Mouse (Mus musculus): ENCODE measurements at regions not wholly inside any gene's neighbourhood (a gene's known extent, or its start where the extent isn't known, plus 50 kb on each side); places are given as distances from the start of the nearest gene placed in this dataset.

DNA sequence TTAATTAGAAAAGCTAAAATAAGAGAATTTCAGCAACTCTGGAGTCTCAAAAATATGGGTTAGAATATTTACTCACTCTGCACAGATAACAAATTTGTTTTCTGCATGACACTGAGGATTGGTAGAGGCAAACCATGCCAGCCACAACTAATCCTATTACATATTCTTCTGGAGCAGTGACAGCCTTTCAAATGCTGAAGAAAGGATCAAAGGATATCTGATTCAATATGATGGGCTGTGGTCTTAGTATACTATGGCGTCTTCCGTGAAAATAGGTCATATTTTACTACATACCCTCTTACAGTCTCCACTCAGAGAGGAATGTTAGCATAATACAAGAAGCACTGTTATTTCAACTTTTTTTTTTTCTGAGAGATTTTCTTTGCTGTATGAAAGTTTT is 1375.1 kb upstream of the Zeb2 start:
- intact Hi-C loops (cut with DNase I): no loop called here

DNA sequence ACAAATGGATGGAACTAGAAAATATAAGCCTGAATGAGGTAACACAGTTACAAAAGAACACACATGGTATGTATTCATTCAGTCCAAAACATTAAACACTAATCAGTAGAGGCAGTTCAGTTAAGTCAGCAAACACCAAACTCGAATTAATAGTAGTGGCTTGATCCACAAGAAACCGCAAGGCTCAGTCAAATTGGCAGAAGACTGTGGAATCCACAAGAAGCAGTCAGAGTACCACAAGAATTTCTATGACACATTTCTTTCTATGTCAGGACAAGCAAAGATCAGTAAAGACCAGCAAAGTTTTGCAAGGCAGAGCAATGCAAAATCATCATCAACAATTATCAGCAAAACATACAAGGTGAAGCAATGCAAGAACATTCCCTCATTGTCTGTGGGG is 1373.9 kb upstream of the Zeb2 start:
- no peak for DNase-seq
- intact Hi-C loops (cut with DNase I): no loop called here

More for the DNA sequence above, 1375.1 kb upstream of the Zeb2 start:
- DNase-seq: no peak

DNA sequence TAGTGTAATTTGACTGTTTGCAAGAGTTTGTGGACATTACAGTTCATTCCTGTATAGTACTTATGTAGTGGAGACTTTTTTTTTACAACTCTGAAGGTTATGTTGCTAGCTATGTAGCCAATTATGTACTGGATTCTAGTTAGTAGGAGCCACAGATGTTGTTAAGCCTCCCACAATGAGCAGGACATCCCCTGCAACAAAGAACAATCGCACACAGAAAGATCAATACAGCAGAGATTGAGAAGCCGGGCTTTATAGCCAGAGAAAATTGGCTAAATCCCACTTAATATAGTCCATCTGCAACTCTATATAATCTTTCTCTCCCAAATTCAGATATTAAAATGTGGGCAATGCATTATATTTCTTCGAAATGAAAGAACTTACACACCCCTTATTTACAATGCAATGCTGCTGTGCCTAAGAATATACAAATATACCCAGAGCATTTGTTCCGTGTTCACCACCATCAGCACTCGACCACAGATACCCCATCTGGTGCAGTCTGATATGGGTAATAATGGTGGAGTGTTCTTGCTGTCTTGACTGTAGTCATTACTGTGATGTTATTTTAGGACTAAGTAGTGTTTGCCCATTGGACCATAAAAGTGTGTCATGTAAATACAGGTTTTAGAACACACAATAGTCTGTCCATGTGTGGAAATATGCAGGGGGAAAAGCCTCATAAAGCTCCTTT is 1351.9 kb upstream of the Zeb2 start:
- intact Hi-C loops (cut with DNase I): no loop called here
- DNase-seq: no peak

DNA sequence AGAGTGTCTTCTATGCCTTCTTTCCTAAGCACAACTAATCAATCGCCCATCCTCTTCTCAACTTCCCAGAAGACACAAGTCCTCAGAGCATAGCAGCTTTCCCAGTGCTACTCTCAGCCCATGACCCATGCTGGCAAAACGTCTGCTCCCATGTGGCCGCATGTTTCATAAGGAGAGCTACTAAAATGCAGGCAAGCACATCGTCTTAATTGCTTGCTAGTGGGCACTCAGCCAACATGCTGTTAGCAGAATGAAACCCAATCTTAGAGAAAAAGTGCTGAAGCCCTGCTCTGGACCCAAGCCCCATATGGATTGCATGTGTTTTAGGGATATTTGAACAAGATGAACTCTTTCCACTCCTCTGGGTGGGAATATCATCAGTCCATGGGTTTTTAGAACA is 1348.2 kb upstream of the Zeb2 start:
- peak; percentile 35 to 38 for DNase-seq
- intact Hi-C loops (cut with DNase I): no loop called here

DNA sequence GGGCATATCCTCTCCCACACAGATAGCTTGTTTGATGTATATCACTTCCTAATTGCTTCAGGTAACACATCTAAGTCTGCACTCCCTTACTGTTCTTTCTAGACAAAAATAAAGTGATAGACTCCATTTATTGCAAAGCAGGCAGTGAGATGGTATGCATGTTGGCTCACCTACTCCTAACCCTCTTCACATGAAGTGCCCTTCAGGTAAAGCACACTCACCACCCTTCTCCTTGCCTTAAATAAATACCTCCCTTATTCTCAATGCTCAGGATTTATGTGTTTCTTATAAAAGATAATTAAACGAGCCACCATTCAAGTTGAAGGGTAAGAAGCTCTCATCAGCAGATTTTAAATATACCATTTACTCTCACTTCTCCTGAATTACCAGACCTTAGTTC is 1347.7 kb upstream of the Zeb2 start:
- DNase-seq: no peak
- intact Hi-C loops (cut with DNase I): no loop called here

DNA sequence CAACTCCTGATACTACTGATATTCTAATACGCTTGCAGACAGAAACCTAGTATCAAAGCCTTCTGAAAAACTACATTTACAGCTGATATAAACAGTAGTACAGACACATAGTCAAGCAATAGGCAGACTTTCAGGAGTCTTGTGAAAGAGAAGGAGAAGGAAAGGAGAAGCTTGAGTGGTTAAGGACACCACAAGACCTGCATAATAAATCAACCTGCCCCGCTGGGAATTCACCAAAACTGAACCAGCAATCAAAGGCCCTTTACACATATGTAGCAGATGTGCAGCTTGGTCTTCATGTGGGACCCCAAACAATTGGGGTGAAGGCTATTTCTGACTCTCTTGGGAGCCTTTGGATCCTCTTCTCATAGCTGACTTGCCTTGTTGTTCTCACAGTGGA is 1345.5 kb upstream of the Zeb2 start:
- intact Hi-C loops (cut with DNase I): no loop called here
- no peak for DNase-seq

DNA sequence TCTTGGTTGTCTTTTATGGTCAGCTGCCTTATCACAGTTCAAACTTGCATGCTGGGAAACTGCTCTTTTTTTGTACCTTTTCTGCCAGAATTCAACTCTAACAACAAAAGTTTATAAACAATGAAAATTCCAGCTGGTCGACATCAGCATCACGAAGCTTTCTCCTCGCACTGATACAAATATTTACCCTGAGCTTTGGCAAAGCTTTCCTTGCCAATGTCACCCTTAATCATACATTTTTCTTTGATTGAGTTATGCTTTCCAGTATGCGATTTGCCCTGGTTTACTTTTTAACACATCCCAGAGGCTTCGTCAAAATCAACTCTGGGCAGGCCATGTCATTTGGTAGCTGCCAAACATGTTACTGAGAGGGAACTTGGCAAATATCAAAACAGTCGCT is 1333.5 kb upstream of the Zeb2 start:
- DNase-seq: peak in 1 of 2 experiments; percentile 26
- intact Hi-C loops (cut with DNase I): no loop called here

DNA sequence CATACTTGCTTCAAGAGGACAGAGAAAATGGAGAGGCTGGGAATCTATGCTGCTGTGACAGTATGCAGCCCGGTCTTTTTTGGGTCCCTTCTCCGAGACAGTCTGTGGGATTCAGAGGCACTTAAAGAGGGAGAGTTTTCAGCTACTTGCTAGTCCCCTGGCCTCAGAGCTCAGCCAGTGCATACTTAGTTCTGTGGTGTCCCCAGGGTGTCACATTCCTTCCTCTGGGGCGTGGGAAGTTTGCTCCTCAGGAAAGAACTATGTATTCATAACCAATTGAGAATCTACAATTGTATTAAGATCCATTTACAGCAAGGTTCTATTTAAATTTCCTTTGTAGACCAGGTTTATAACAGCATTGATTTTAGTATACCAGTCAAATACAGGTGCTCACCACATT is 1328.1 kb upstream of the Zeb2 start:
- DNase-seq: peak; percentile 35 to 46
- intact Hi-C loops (cut with DNase I): loop anchor here (10.0 kb wide), 4 partner anchors 771 to 1891 kb away; no protein-coding TSS in a partner anchor

DNA sequence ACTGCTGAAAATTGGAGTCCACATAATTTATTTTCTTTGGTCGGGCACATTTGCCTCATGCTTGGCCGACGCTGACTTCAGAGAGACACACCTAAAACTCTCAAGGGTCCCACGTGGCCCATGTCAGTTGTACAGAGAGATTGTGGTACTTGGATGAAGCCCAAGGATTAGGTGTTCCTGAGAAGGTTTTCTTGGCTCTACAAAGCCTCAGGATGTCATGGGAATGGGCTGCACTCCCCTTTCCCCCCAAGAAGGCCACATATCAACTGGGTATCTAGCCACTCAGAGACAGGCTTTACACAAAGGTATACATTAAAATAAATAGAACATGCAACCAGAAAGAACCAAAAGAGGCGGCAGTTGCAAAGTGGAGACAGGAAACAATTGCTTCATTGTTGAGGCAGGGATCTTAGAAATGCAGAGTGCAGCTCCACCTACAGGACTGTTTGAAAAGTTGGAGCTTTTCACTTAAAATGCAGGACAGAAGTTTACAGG is 1326.5 kb upstream of the Zeb2 start:
- intact Hi-C loops (cut with DNase I): loop anchor here (2.0 to 10.0 kb wide), 6 partner anchors 769 to 1889 kb away; partner anchors contain the start of gene Zeb2
- peak; percentile 63 to 73 for DNase-seq

DNA sequence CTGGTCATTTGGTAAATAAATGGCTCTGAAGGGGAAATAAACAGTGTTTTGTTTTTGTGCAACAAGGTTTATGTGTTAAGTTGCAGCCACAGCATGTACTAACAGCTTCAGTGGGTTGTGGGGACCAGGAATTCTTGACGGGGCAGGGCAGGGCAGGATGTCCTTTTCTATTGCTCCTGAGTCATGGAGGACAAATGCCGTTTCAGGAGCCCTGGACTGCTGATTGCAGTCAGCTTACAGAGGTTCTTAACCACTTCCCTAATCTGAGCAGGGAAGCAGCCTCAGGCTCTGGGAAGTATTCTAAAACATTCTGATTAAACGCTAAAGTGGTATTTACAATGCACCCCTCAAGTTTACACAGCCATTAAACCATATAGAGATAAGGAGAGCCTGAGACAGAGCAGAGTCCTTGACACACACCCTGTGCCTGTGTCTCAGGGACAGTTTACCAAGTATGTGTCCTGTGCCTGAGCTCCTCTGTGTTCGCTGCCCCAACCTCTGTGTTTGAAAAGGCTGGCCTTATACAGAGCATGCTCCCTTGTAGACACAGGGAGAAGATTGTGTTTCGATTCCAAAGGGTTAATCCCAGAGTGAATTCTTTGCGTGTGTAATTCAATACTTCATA is 1326.0 kb upstream of the Zeb2 start:
- intact Hi-C loops (cut with DNase I): loop anchor here (2.0 to 10.0 kb wide), 6 partner anchors 768 to 1888 kb away; partner anchors contain the start of gene Zeb2

DNA sequence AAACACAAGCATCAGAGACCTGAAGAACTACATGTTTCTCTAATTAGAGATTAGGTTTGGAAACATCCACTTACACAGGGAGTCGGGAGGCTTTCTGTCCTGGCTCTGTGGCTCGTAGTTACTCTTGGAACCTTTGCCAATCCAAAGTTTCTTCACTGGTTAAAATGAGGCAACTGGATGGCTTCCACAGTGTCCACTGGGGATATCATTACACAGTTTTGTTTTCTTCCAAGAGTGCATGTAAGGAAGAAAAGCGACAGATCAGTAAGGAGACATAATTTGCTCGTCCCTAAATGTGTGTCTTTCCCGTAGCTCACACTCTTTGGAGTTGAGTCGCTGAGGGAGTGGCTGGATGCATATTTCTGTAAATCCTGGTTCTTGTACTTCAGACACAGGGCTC is 1325.4 kb upstream of the Zeb2 start:
- intact Hi-C loops (cut with DNase I): loop anchor here (2.0 to 10.0 kb wide), 6 partner anchors 768 to 1888 kb away; partner anchors contain the start of gene Zeb2
- DNase-seq: peak; percentile 58 to 64

More for the DNA sequence above, 1326.0 kb upstream of the Zeb2 start:
- peak; percentile 55 for DNase-seq

DNA sequence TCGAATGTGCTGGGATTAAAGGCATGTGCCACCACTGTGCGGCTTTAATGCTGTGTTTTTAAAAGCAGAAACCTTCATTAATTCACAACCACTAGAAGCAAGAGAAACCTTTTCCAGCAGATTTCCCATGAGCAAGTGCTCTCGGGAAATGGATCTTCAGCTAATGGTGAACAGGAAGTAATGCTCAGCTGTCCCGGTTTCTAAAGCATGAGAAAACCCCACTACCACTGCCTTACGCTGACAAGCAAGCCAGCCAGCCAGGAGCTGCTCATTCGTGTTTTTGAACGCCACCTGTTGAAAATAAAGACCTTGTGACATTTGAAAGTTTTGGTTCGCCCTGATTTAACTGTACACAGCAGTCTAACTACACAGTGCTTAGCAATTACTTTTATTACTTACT is 1324.7 kb upstream of the Zeb2 start:
- peak in 1 of 2 experiments; percentile 20 for DNase-seq

DNA sequence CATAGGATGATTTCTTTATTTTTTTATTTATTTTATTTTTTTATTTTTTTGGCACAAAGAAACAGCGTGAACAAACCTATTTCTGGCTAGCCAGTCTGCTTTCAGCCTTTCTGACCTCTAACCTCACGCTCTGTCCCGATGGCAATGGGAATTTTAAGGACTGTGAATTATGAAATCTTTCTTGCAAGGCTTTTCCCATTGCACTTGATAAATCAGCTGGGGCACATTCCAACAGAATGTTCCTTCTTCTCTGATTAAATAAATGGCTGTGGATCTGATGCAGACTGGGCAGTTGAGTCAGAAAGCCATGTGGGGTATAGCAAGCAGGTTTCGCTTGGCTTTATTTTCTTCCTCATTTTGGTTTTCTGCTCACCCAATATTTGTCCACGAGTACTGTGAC is 1324.2 kb upstream of the Zeb2 start:
- no peak for DNase-seq

More for the DNA sequence above, 1324.7 kb upstream of the Zeb2 start:
- intact Hi-C loops (cut with DNase I): loop anchor here (2.0 to 10.0 kb wide), 6 partner anchors 767 to 1887 kb away; partner anchors contain the start of gene Zeb2

DNA sequence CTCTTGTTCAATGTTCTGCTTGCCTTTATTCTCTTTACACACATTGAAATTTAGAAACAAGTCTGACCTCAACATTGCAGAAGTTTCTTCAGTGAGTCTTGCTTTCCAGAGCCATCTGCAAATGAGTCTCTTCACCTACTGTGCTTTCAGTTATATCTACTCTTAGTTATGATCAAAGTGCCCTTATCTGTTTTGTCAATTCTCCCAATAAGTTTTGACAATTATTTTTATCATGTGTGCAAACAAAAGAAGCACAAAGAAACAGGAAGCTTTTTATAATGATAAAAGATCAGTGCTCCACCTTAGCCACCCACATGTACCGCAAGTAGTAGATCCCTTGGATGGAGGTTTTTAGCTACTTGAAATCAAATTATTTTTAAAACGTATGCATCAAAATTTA is 1322.8 kb upstream of the Zeb2 start:
- intact Hi-C loops (cut with DNase I): loop anchor here (10.0 kb wide), 4 partner anchors 765 to 1885 kb away; no protein-coding TSS in a partner anchor

More for the DNA sequence above, 1324.2 kb upstream of the Zeb2 start:
- intact Hi-C loops (cut with DNase I): loop anchor here (10.0 kb wide), 4 partner anchors 767 to 1887 kb away; no protein-coding TSS in a partner anchor

DNA sequence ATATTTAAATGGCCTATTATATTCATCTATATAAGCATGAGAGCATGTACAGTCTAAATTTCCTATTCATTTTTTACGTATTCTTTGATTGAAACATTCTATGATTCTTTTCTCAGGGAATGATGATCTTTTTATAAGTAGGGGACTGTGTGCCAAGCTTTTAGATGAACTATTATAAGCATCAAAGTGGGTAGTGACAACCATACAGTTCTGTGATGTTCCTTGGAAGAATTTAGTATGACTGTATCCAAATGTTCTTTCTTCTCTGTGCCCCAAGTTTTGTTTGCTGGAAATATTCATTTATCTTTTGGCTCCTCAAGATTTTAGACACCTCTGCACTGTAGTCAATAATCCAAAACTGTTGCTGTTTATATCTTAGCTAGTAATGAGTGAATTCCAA is 1301.1 kb upstream of the Zeb2 start:
- no peak for DNase-seq
- intact Hi-C loops (cut with DNase I): no loop called here

More for the DNA sequence above, 1322.8 kb upstream of the Zeb2 start:
- DNase-seq: no peak

DNA sequence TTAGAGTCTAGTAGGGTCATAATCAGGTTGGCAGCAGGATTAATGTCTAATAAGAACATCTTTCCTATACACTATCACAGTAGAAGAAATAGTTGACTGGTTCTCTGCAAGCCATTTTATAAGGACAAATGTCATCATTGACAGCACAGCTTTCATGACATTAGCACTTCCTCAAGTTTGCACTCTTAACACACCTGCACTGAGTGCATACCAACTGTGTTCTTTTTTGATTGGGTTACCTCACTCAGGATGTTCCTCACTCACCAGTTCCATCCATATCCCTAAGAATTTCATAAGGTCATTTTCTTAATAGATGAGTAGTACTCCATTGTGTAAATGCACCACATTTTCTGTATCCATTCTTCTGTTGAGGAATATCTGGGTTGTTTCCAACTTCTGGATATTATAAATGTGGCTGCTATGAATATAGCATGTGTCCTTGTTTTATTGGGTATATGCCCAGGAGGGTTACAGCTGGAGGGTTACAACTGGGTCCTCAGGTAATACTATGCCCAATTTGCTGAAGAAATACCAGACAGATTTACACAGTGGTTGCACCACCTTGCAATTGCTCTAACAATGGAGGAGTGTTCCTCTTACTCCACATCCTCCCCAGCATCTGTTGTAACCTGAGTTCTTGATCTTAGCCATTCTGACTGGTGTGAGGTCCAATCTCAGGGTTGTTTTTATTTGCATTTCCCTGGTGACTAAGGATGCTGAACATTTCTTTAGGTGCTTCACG is 1285.3 kb upstream of the Zeb2 start:
- intact Hi-C loops (cut with DNase I): no loop called here
- no peak for DNase-seq

DNA sequence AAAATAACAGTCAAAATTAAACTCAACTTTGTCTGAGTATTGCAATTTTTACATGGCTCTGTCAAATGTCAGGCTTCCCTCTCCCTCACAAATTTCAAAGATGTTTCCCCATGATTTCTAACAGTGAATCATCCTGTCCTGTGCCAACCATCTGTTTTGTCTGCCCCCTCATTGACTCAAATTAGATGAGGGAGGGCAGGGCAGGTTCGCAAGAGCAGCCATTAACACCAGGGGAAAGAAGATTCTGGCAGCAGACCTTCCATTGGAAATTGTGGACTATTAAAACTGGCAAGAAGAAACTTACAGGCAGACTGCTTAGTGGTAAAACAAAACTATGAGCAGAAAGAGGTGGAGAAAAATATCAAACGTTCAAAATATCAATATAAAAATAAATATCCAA is 1277.0 kb upstream of the Zeb2 start:
- no peak for DNase-seq
- intact Hi-C loops (cut with DNase I): no loop called here

DNA sequence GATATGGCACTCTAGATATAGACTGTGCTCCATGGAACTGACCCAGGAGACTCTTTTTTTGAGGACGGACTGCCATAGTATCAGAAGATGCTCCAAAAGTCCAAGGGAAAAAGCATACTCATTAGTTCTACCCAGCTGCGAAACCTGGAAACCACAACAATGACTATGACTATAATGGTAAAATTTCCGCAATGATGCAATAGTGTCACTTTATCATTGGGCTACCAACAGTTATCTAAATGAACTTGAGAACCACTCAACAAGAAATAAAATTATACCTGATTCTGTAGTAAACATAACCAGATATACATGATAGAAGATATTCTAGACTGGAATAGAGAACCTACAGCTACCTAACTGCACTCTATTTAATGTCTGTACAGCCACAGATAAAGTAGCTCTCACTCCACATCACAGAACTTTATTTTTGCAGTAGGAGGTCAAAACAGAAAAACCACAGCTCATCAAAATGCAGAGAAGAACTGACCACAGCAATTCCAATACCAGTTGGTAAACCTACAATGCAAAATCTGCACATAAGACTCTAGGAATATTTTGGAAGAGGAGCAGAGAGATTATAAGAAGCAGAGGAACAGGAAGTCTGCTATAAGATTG is 1255.8 kb upstream of the Zeb2 start:
- intact Hi-C loops (cut with DNase I): no loop called here
- DNase-seq: no peak

DNA sequence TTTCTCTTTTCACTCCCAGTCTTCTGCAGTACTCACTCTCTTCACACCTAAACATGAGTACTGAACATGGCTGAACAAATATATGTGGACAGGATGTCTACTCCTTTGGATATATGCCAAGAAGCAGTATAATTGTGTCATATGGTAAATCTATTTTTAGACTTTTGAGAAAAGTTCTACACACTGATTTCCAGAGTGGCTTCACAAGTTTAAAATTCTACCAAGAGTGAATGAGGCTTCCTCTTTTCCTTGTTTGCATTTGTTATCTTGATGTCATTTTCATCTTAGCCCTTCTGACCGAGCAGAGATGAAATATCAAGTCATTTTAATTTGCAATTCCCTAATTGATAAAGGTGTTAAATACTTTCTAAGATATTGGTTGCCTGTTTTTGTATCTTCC is 1254.6 kb upstream of the Zeb2 start:
- no peak for DNase-seq
- intact Hi-C loops (cut with DNase I): no loop called here

DNA sequence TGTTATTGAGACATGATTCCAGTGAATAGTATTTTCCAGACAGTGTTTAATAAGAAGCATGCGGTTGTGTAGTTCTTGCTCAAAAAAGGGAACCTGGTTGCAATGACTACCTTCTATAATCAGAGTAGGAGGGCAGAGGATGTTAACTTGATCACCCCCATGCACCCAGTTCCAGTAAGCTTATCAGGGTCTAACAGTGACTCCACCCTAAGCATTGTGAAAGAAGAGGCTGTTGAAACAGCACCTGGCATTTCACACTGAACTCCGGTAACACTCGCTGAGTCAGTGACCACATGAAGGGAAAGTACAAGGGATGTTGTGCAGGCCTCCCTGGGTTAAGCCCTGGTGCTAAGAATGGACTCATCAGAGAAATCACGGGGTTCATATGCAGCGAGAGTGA is 1253.8 kb upstream of the Zeb2 start:
- DNase-seq: peak in 1 of 2 experiments; percentile 5
- intact Hi-C loops (cut with DNase I): no loop called here

DNA sequence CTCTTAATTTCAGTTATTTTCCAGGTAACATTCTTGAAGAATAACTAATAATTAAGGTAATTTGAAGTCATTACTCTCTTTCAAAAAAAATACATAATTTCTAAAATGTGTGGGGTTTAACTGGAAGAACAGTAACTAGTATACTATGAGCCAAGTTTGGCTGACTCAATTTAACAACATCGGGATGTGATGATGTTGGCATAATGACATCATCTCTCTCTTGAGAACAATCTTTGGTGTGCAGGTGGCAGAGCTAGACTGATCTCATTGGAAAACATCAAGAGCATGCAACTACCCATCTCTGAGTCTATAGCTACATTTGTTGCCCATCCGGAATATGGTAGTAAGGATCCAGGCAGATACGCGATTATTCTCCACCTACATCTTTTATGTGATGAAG is 1251.7 kb upstream of the Zeb2 start:
- intact Hi-C loops (cut with DNase I): no loop called here
- no peak for DNase-seq
